Comparison of ENCODE assay signal across 8 mouse cellular contexts in genomic region chr4:84407328-84408028, GRCm38 (mm10).
DNase-seq lines count a peak whose midpoint lies in the region.

No protein-coding gene starts in this region.

- DNase-seq in adrenal gland, adult (ENCODE audit: inconsistent age in 2 of 2, low spot score in 1 of 2), result peak; percentile 21 to 64
- DNase-seq in adrenal gland, postnatal 25 days, result no peak
- DNase-seq in adrenal gland, adult 8-10 months, result peak; percentile 18
- DNase-seq in kidney, adult 9 months, result peak; percentile 88
- DNase-seq in lung, postnatal 36 days, result peak; percentile 9
- DNase-seq in spleen, adult 12 weeks (ENCODE audit: low spot score), result no peak
- no peak for DNase-seq in thymus, postnatal 10 days (ENCODE audit: low spot score in 2 of 2)
- no peak for DNase-seq in neural tube, embryonic 10.5 days (ENCODE audit: extremely low spot score, low spot score)

Comparison
In these comparisons a context has a peak if more than half of its experiments do, and no peak if none do; other contexts are left out.
1. DNase-seq: peak in adrenal gland, adult (2 of 2), adrenal gland, adult 8-10 months (single experiment), kidney, adult 9 months (single experiment) and lung, postnatal 36 days (single experiment); none in adrenal gland, postnatal 25 days (single experiment), spleen, adult 12 weeks (single experiment), thymus, postnatal 10 days (0 of 2) and neural tube, embryonic 10.5 days (single experiment).